ENCODE assay signal across 28 mouse cellular contexts in the genomic region with DNA sequence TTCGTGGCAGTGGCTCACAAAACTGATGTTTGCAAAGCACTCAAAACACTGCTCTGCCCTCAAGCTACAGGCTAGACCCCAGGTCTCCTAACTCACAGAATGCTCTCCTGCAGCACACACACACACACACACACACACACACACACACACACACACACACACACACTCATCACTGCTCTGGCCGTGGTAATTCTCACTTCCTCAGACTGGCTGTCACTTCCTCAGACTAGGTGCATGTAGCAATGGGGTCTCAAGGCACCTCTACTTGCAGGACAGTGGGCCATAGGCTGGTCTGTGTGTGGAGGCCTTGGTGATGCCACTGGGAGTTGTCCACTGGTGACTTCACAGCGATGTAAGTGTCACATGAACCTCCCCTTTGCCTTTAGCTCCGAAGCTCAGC. TPM values are rescaled to one million over a fixed set of nuclear protein-coding genes. Genes with fewer than 3 reads are reported as not detected.
DNase-seq lines count a peak whose midpoint lies in the region; ATAC-seq and TF ChIP-seq lines count a peak whose summit lies in the region.
"Had no signal": no experiment of that assay in that cellular context is flagged by ENCODE, and none has a peak within 500 bp of the region (broad histone marks: within the 10 kb centered on the region; RNA-seq: fewer than 3 reads in every experiment).

No protein-coding gene starts in this region.

- H3K9ac ChIP-seq in liver, embryonic 12.5 days: no peak overlapping the region
- no peak overlapping the region for H3K9ac ChIP-seq in liver, embryonic 14.5 days (replicated peaks)
- H3K9ac ChIP-seq: embryonic facial prominence, embryonic 15.5 days; forebrain, embryonic 12.5 days; heart, embryonic 12.5 days; hindbrain, embryonic 13.5 days; limb, embryonic 15.5 days; lung, embryonic 15.5 days; midbrain, embryonic 13.5 days had no signal

- H3K4me2 ChIP-seq in liver, embryonic 12.5 days: no peak overlapping the region
- H3K4me2 ChIP-seq in liver, embryonic 14.5 days (ENCODE audit: low read depth): no peak overlapping the region
- H3K4me2 ChIP-seq: embryonic facial prominence, embryonic 15.5 days; forebrain, embryonic 12.5 days; heart, embryonic 12.5 days; hindbrain, embryonic 13.5 days; limb, embryonic 15.5 days; lung, embryonic 15.5 days; midbrain, embryonic 13.5 days had no signal

- no peak for TF ChIP-seq CTCF in liver, embryonic 14.5 days (IDR thresholded peaks at IDR 0.05; ENCODE audit: low read depth)

- 58% methylated on average over 4 of the region's 4 CpGs for WGBS in liver, embryonic 12.5 days (ENCODE audit: insufficient replicate concordance)
- 55% methylated on average over 4 of the region's 4 CpGs for WGBS in liver, embryonic 14.5 days (ENCODE audit: insufficient replicate concordance)

- H3K4me3 ChIP-seq in liver, embryonic 12.5 days: no peak overlapping the region
- H3K4me3 ChIP-seq in liver, embryonic 14.5 days (ENCODE audit: insufficient read depth in 1 of 2, low read depth in 2 of 2, low read length in 2 of 2): no peak overlapping the region
- H3K4me3 ChIP-seq in megakaryocyte, embryonic 14.5 days (replicated peaks): peak overlapping the region; percentile 28
- H3K4me3 ChIP-seq: embryonic facial prominence, embryonic 10.5 days; embryonic facial prominence, embryonic 15.5 days; forebrain, embryonic 12.5 days; heart, embryonic 12.5 days; hindbrain, embryonic 13.5 days; limb, embryonic 10.5 days; limb, embryonic 15.5 days; lung, embryonic 15.5 days; midbrain, embryonic 13.5 days had no signal

- peaks cover 41% of the 10 kb centered on the region for H3K4me1 ChIP-seq in liver, embryonic 12.5 days
- peaks cover 18 to 24% of the 10 kb centered on the region in 2 experiments for H3K4me1 ChIP-seq in liver, embryonic 14.5 days (replicated peaks; ENCODE audit: control insufficient read depth in 2 of 2, insufficient read depth in 2 of 2, low read length in 1 of 2)
- H3K4me1 ChIP-seq in megakaryocyte, embryonic 14.5 days: peaks cover 45% of the 10 kb centered on the region
- H3K4me1 ChIP-seq: embryonic facial prominence, embryonic 10.5 days; embryonic facial prominence, embryonic 15.5 days; forebrain, embryonic 12.5 days; hindbrain, embryonic 13.5 days; limb, embryonic 10.5 days; limb, embryonic 15.5 days; lung, embryonic 15.5 days; midbrain, embryonic 13.5 days had no signal

- TF ChIP-seq EP300 in liver, embryonic 14.5 days (IDR thresholded peaks at IDR 0.05; ENCODE audit: low read depth): no peak

- no peaks in the 10 kb centered on the region for H3K27me3 ChIP-seq in liver, embryonic 12.5 days (replicated peaks)
- H3K27me3 ChIP-seq in liver, embryonic 14.5 days (ENCODE audit: control insufficient read depth, insufficient read depth, low read length): no peaks in the 10 kb centered on the region
- H3K27me3 ChIP-seq in megakaryocyte, embryonic 14.5 days (replicated peaks): peaks cover 13% of the 10 kb centered on the region
- H3K27me3 ChIP-seq: embryonic facial prominence, embryonic 15.5 days; forebrain, embryonic 12.5 days; heart, embryonic 12.5 days; hindbrain, embryonic 13.5 days; limb, embryonic 15.5 days; lung, embryonic 15.5 days; midbrain, embryonic 13.5 days had no signal

- H3K9me3 ChIP-seq in liver, embryonic 12.5 days (replicated peaks): no peaks in the 10 kb centered on the region
- no peaks in the 10 kb centered on the region for H3K9me3 ChIP-seq in liver, embryonic 14.5 days (ENCODE audit: control insufficient read depth, low read length)
- no peaks in the 10 kb centered on the region for H3K9me3 ChIP-seq in megakaryocyte, embryonic 14.5 days
- H3K9me3 ChIP-seq: embryonic facial prominence, embryonic 10.5 days; embryonic facial prominence, embryonic 15.5 days; forebrain, embryonic 12.5 days; heart, embryonic 12.5 days; hindbrain, embryonic 13.5 days; limb, embryonic 10.5 days; limb, embryonic 15.5 days; lung, embryonic 15.5 days; midbrain, embryonic 13.5 days had no signal

- no peak for DNase-seq in liver
- DNase-seq in liver, embryonic 14.5 days (ENCODE audit: low read depth in 3 of 3, low spot score in 3 of 3): no peak
- DNase-seq in frontal cortex, postnatal 25 days (ENCODE audit: low spot score in 2 of 2): no peak
- no peak for DNase-seq in adrenal gland, adult 18-20 months (ENCODE audit: low spot score in 2 of 2)
- DNase-seq: adrenal gland, adult 2 months; adrenal gland, postnatal 36 days; cerebellum, adult 2 months; cerebellum, postnatal 14 days; gastrocnemius, postnatal 14 days; heart, adult 11 months; heart, postnatal 4 days; kidney, adult 9 months; kidney, postnatal 14 days; layer of hippocampus, postnatal 36 days; thymus, postnatal 14 days had no signal

- H3K36me3 ChIP-seq in liver, embryonic 12.5 days: no peaks in the 10 kb centered on the region
- H3K36me3 ChIP-seq in liver, embryonic 14.5 days (replicated peaks; ENCODE audit: control insufficient read depth, insufficient read depth, low read depth): no peaks in the 10 kb centered on the region
- H3K36me3 ChIP-seq in megakaryocyte, embryonic 14.5 days (replicated peaks; ENCODE audit: low read length): no peaks in the 10 kb centered on the region
- H3K36me3 ChIP-seq: embryonic facial prominence, embryonic 10.5 days; embryonic facial prominence, embryonic 15.5 days; forebrain, embryonic 12.5 days; heart, embryonic 12.5 days; hindbrain, embryonic 13.5 days; limb, embryonic 10.5 days; limb, embryonic 15.5 days; lung, embryonic 15.5 days; midbrain, embryonic 13.5 days had no signal

- ATAC-seq in liver, embryonic 12.5 days: no peak; the same call in 1 of the 2 replicates
- ATAC-seq in liver, embryonic 14.5 days (ENCODE audit: insufficient read depth): peak; percentile 17; the same call in 1 of the 2 replicates
- no peak for ATAC-seq in inflammation-experienced regulatory T-cells, adult 6 months
- ATAC-seq: intestine, postnatal 0 days; midbrain, embryonic 13.5 days had no signal

- H3K27ac ChIP-seq in liver, embryonic 12.5 days: peak overlapping the region; percentile 50; the same call in 1 of the 2 replicates
- H3K27ac ChIP-seq in liver, embryonic 14.5 days: no peak overlapping the region
- H3K27ac ChIP-seq: embryonic facial prominence, embryonic 10.5 days; embryonic facial prominence, embryonic 15.5 days; forebrain, embryonic 12.5 days; hindbrain, embryonic 13.5 days; limb, embryonic 10.5 days; limb, embryonic 15.5 days; lung, embryonic 15.5 days; midbrain, embryonic 13.5 days had no signal

RNA-seq across cellular contexts. Expression of a gene that starts 13.8 kb away (rescaled TPM):
- 587 and 597 TPM in 2 replicates for polyA plus RNA-seq in liver, embryonic 12.5 days (2016; fragmentation: Nextera tagmentation; extraction: Ambion mirVana)
- 367 and 457 TPM in 2 replicates for polyA plus RNA-seq in liver, embryonic 14.5 days (2012; rRNA removed)
- polyA plus RNA-seq in liver, embryonic 14.5 days (2014; fragmentation: Nextera tagmentation; extraction: Ambion mirVana): 444 and 509 TPM in 2 replicates
- polyA plus RNA-seq in megakaryocyte, embryonic 14.5 days (2012; ENCODE audit: insufficient read depth, low replicate concordance): 22.6 and 40.7 TPM in 2 replicates
- 100 to 1,000 TPM; 331 to 566 TPM for total RNA-seq in adrenal gland, adult 18-20 months (2021)
- polyA plus RNA-seq in inflammation-experienced regulatory T-cells, adult 6 months (2017; shearing (Covaris generic)): 10 to 100 TPM; 15.3 to 37.6 (median 24.0) TPM
